ENCODE assay signal across 8 mouse cellular contexts in genomic region chr2:92459141-92459920, GRCm38 (mm10). TPM values are rescaled to one million over a fixed set of nuclear protein-coding genes. Genes with fewer than 3 reads are reported as not detected.
DNase-seq lines count a peak whose midpoint lies in the region; ATAC-seq lines count a peak whose summit lies in the region.

No protein-coding gene starts in this region.

- intact Hi-C loops in left cerebral cortex, postnatal 25 days (cut with DNase I) = no loop called here

- peak; percentile 91 for DNase-seq in adrenal gland, adult 2 months
- DNase-seq in embryo, embryonic 10 days (ENCODE audit: low spot score) = peak; percentile 92
- peak; percentile 72 for DNase-seq in gastrocnemius, postnatal 10 days
- peak; percentile 87 to 89 for DNase-seq in left cerebral cortex, postnatal 25 days (ENCODE audit: low spot score in 2 of 2)
- DNase-seq in mesoderm, embryonic 11.5 days (ENCODE audit: low read depth, low spot score) = peak; percentile 78
- DNase-seq in right cerebral cortex, postnatal 25 days = peak; percentile 85
- peak; percentile 81 for DNase-seq in yolk sac, embryonic 10.5 days (ENCODE audit: low spot score)

- peak; percentile 79 for ATAC-seq in inflammation-experienced regulatory T-cells, adult 6 months

RNA-seq across cellular contexts. Expression of gene Slc35c1, which starts 1.0 kb away (rescaled TPM):
- 10 to 100 TPM; 14.3 to 23.2 TPM for total RNA-seq in adrenal gland, adult 2 months (2021)
- 50.9 and 98.4 TPM in 2 replicates for polyA plus RNA-seq in adrenal gland, adult 2 months (2012; rRNA removed)
- total RNA-seq in gastrocnemius, postnatal 10 days (2021) = 1 to 10 TPM; 5.9 to 6.7 TPM
- 10 to 100 TPM; 35.1 to 53.1 (median 38.8) TPM for polyA plus RNA-seq in inflammation-experienced regulatory T-cells, adult 6 months (2017; shearing (Covaris generic))
- total RNA-seq in left cerebral cortex, postnatal 25 days (2021) = 10 to 100 TPM; 18.2 to 18.4 TPM

RNA-seq across cellular contexts. Expression of gene Cry2, which starts 25.5 kb away (rescaled TPM):
- 10 to 100 TPM; 32.9 to 45.1 TPM for total RNA-seq in adrenal gland, adult 2 months (2021)
- 27.6 and 53.8 TPM in 2 replicates for polyA plus RNA-seq in adrenal gland, adult 2 months (2012; rRNA removed)
- 10 to 100 TPM; 35.7 to 42.7 TPM for total RNA-seq in gastrocnemius, postnatal 10 days (2021)
- 10 to 100 TPM in 1 of 3 experiments, 1 to 10 TPM in 2; 3.5 to 10.2 (median 6.9) TPM for polyA plus RNA-seq in inflammation-experienced regulatory T-cells, adult 6 months (2017; shearing (Covaris generic))
- 100 to 1,000 TPM; 110 to 113 TPM for total RNA-seq in left cerebral cortex, postnatal 25 days (2021)

RNA-seq across cellular contexts. Expression of gene Mapk8ip1, which starts 58.3 kb away (rescaled TPM):
- total RNA-seq in adrenal gland, adult 2 months (2021) = 10 to 100 TPM; 30.2 to 34.9 TPM
- 60.9 and 67.1 TPM in 2 replicates for polyA plus RNA-seq in adrenal gland, adult 2 months (2012; rRNA removed)
- total RNA-seq in gastrocnemius, postnatal 10 days (2021) = 10 to 100 TPM; 24.1 to 27.2 TPM
- polyA plus RNA-seq in inflammation-experienced regulatory T-cells, adult 6 months (2017; shearing (Covaris generic)) = under 1 TPM; 0.43 to 0.92 (median 0.82) TPM
- 100 to 1,000 TPM; 374 to 376 TPM for total RNA-seq in left cerebral cortex, postnatal 25 days (2021)

Comparison
In these comparisons a context has a peak if more than half of its experiments do, and no peak if none do; other contexts are left out.
1. Peak in every context shown above with its lines: DNase-seq and ATAC-seq.
2. RNA of gene Mapk8ip1, which starts 58.3 kb away (total RNA-seq): 374 to 376 TPM in left cerebral cortex, postnatal 25 days; 30.2 to 34.9 TPM in adrenal gland, adult 2 months and 24.1 to 27.2 TPM in gastrocnemius, postnatal 10 days; every median in the first group is over 10 times any median in the second.